ENCODE assay signal across 24 mouse cellular contexts in genomic region chr12:4433549-4433948, GRCm38 (mm10). TPM values are rescaled to one million over a fixed set of nuclear protein-coding genes. Genes with fewer than 3 reads are reported as not detected.
DNase-seq lines count a peak whose midpoint lies in the region; ATAC-seq and TF ChIP-seq lines count a peak whose summit lies in the region.
"Had no signal": no experiment of that assay in that cellular context is flagged by ENCODE, and none has a peak within 500 bp of the region (broad histone marks: within the 10 kb centered on the region; RNA-seq: fewer than 3 reads in every experiment).

No protein-coding gene starts in this region.

- H3K4me1 ChIP-seq in stomach, postnatal 0 days (replicated peaks; ENCODE audit: control insufficient read depth, insufficient read depth) = no peaks in the 10 kb centered on the region
- H3K4me1 ChIP-seq in cerebellum, adult 2 months (ENCODE audit: control insufficient read depth, insufficient read depth, low read length) = no peaks in the 10 kb centered on the region
- H3K4me1 ChIP-seq: heart, embryonic 10.5 days had no signal

- H3K4me3 ChIP-seq in stomach, postnatal 0 days (ENCODE audit: low read depth, low read length) = no peak overlapping the region
- H3K4me3 ChIP-seq in cerebellum, adult 2 months (replicated peaks; ENCODE audit: insufficient read depth, low read depth, low read length) = no peak overlapping the region
- H3K4me3 ChIP-seq: gastrocnemius, adult 2 months; heart, embryonic 10.5 days had no signal

- no peak for TF ChIP-seq POLR2A in brain, embryonic 14.5 days (IDR thresholded peaks at IDR 0.05; ENCODE audit: borderline replicate concordance, extremely low read depth, insufficient read depth, insufficient read length, poor library complexity, severe bottlenecking)
- no peak for TF ChIP-seq POLR2A in cerebellum, adult 2 months (IDR thresholded peaks at IDR 0.05; ENCODE audit: borderline replicate concordance, insufficient read depth, low read length)

- no peaks in the 10 kb centered on the region for H3K9me3 ChIP-seq in stomach, postnatal 0 days (ENCODE audit: control insufficient read depth, low read length)
- H3K9me3 ChIP-seq: heart, embryonic 10.5 days had no signal

- H3K36me3 ChIP-seq in stomach, postnatal 0 days (ENCODE audit: control insufficient read depth, insufficient read depth, low read length) = no peaks in the 10 kb centered on the region
- H3K36me3 ChIP-seq: heart, embryonic 10.5 days had no signal

- 78% methylated on average over 2 of the region's 2 CpGs for WGBS in stomach, postnatal 0 days
- WGBS in cerebellum, adult 2 months = 67% methylated on average over 2 of the region's 2 CpGs

- no peak for ATAC-seq in stomach, postnatal 0 days (ENCODE audit: low FRiP score, low TSS enrichment)
- ATAC-seq: activated CD4-positive, CD25-positive, alpha-beta regulatory T cell, adult 4 months; forebrain, embryonic 16.5 days; inflammation-experienced regulatory T-cells, adult 6 months; liver, postnatal 0 days had no signal

- peak; percentile 22 to 64 for DNase-seq in layer of hippocampus, adult 18-20 months (ENCODE audit: low spot score in 2 of 2)
- no peak for DNase-seq in layer of hippocampus, postnatal 10 days (ENCODE audit: low spot score in 2 of 2)
- DNase-seq in right cerebral cortex, adult 18-20 months = peak; percentile 19
- no peak for DNase-seq in right cerebral cortex, postnatal 4 days
- DNase-seq in brain, embryonic 14.5 days (ENCODE audit: low read depth) = peak; percentile 8
- peak; percentile 71 for DNase-seq in layer of hippocampus, adult 9-11 months
- DNase-seq in stomach, postnatal 0 days (ENCODE audit: low spot score) = no peak
- no peak for DNase-seq in cerebellum, adult 2 months
- DNase-seq: adrenal gland, postnatal 10 days; B cell, adult 2 months; cerebellum, adult 9-10 months; gastrocnemius, adult 2 months; heart, postnatal 4 days; kidney, adult 2 months; kidney, postnatal 10 days; liver, postnatal 0 days; lung, postnatal 10 days had no signal

- H3K27ac ChIP-seq in stomach, postnatal 0 days (replicated peaks) = no peak overlapping the region
- H3K27ac ChIP-seq in cerebellum, adult 2 months (ENCODE audit: insufficient read depth, low read length) = no peak overlapping the region
- H3K27ac ChIP-seq: gastrocnemius, adult 2 months; heart, embryonic 10.5 days; hindbrain, embryonic 14.5 days had no signal

- no peaks in the 10 kb centered on the region for H3K27me3 ChIP-seq in stomach, postnatal 0 days (ENCODE audit: control insufficient read depth, insufficient read depth, low read length)
- H3K27me3 ChIP-seq in cerebellum, adult 2 months (ENCODE audit: control insufficient read depth, insufficient read depth, low read length) = no peaks in the 10 kb centered on the region

- no peak overlapping the region for H3K9ac ChIP-seq in stomach, postnatal 0 days (ENCODE audit: low read length)
- H3K9ac ChIP-seq: hindbrain, embryonic 14.5 days; liver, postnatal 0 days had no signal

- TF ChIP-seq EP300 in stomach, postnatal 0 days (optimal IDR thresholded peaks at IDR 0.05) = no peak

- no peak overlapping the region for H3K4me2 ChIP-seq in stomach, postnatal 0 days (replicated peaks; ENCODE audit: low read depth)
- H3K4me2 ChIP-seq: hindbrain, embryonic 14.5 days; liver, embryonic 11.5 days; midbrain, embryonic 11.5 days had no signal

- no peak for TF ChIP-seq CTCF in brain, embryonic 14.5 days (IDR thresholded peaks at IDR 0.05; ENCODE audit: borderline replicate concordance, extremely low read depth, insufficient read depth, insufficient read length)
- TF ChIP-seq CTCF in stomach, postnatal 0 days (IDR thresholded peaks at IDR 0.05; ENCODE audit: low read depth) = no peak
- no peak for TF ChIP-seq CTCF in cerebellum, adult 2 months (IDR thresholded peaks at IDR 0.05; ENCODE audit: borderline replicate concordance, insufficient read depth, low read depth, low read length)

RNA-seq across cellular contexts. Expression of gene Ncoa1, which starts 43.4 kb away (rescaled TPM):
- 100 to 1,000 TPM; 138 to 140 TPM for total RNA-seq in layer of hippocampus, adult 18-20 months (2021)
- 100 to 1,000 TPM; 103 to 108 TPM for total RNA-seq in layer of hippocampus, postnatal 10 days (2021)
- 39.8 and 41.9 TPM in 2 replicates for polyA plus RNA-seq in brain, embryonic 14.5 days (2012; rRNA removed)
- 5.0 and 6.0 TPM in 2 replicates for polyA plus RNA-seq in stomach, postnatal 0 days (2015; fragmentation: Nextera tagmentation; extraction: Ambion mirVana)
- 60.6 and 62.5 TPM in 2 replicates for polyA plus RNA-seq in cerebellum, adult 2 months (2012; rRNA removed)

Comparison
In these comparisons a context has a peak if more than half of its experiments do, and no peak if none do; other contexts are left out.
1. DNase-seq: peak in layer of hippocampus, adult 18-20 months (2 of 2), right cerebral cortex, adult 18-20 months (single experiment), brain, embryonic 14.5 days (single experiment) and layer of hippocampus, adult 9-11 months (single experiment); none in layer of hippocampus, postnatal 10 days (0 of 2), right cerebral cortex, postnatal 4 days (single experiment), stomach, postnatal 0 days (single experiment) and cerebellum, adult 2 months (0 of 2).